Mouse (Mus musculus) adrenal gland, adult 18-20 months (tissue): ENCODE results near the gene Cryge. TPM values are rescaled to one million over a fixed set of nuclear protein-coding genes. Genes with fewer than 3 reads are reported as not detected.

Experiments used
- DNase-seq, 2 experiments: peaks; one replicate each; pipeline ENCODE4 v3.0.0; 2021 to 2022; ENCODE audit warnings: low spot score in 2 of 2
- total RNA-seq, 2 experiments: library from RNA; stranded (reverse); gene quantifications; 1 replicate in 1 of 2; 2 replicates in 1 of 2; pipeline ENCODE4 v1.2.3; 2021

Cryge gene
- total RNA-seq, 2 experiments from 2014 or later = not detected

DNA sequence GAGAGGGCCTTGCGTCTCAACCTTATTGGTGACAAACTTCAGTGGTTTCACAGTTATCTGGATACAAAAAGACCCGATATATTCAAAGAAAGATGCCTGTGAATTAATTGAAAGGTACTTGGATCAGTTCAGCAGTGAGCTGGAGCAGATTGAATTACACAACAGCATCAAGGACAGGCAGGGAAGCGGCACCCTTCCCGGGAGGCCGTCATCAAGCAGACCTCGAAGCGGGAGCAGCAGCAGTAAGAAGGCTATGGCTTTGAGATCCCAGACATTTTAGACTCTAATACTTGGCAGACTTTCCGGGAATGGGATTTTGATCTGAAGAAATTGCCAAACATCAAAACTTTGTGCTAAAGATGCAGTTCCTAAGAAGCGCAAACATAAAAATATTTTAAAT, 22.7 kb downstream of the Cryge start:
- no peak for DNase-seq

DNA sequence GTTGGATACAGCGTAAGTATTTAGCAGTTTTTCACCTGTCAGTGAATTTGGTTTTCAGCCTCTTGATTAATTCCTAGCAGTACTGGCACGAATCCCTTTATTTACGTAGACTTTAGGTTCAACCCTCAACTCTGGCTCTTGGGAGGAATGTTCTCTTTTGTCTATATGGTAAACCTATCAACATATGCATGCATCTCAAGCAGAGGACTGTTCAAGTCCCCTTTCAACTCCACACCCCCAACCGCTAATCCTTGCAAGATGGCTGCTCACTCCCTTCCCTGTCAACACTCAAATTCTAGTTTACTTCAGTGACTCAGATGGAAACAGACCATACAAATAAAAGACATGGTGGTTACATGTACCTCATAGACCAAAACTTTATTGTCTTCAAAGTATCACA, 38.2 kb downstream of the Cryge start:
- no peak for DNase-seq

GRCm38 (mm10) chr1:65010153-65010552, 40.8 kb downstream of the Cryge start:
- DNase-seq = no peak

GRCm38 (mm10) chr1:65005575-65005974, 45.4 kb downstream of the Cryge start:
- no peak for DNase-seq

DNA sequence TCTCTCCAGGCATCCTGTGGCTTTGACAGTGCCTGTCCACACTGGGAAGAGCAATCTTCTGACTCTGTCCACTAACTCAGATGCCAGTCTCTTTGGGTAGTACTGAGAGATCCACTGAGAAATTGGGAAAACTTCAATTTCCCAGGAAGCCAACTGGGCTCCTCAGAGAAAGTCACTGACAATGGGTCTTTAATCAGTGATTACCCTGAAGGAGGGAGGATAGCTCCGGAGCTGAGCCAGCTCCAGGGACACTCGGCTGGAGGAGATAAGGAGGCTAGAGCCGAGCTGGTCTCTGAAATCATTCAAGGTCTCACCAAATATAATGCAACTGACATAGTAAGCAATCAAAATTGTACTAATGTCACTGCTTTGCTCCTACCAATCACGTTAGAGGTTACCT, 46.4 kb downstream of the Cryge start:
- no peak for DNase-seq

Other genes with a start within 250 kb of the Cryge start
- 10 to 100 TPM; 14.9 to 16.6 TPM for gene Plekhm3, start 94.3 kb downstream of the Cryge start, total RNA-seq
- gene Akr1cl, start 18.4 kb downstream of the Cryge start, total RNA-seq = 100 to 1,000 TPM; 295 to 994 TPM
- gene Crygd, start 12.3 kb upstream of the Cryge start, total RNA-seq = not detected
- gene Crygc, start 22.5 kb upstream of the Cryge start, total RNA-seq = not detected
- gene Crygb, start 31.1 kb upstream of the Cryge start, total RNA-seq = not detected
- not detected for gene Cryga, start 52.2 kb upstream of the Cryge start, total RNA-seq
- not detected for gene Gm28845, start 68.4 kb upstream of the Cryge start, total RNA-seq
- gene D630023F18Rik, start 72.1 kb upstream of the Cryge start, total RNA-seq = under 1 TPM; 0.33 to 0.86 TPM
- 100 to 1,000 TPM; 278 to 555 TPM for gene Idh1, start 135.4 kb upstream of the Cryge start, total RNA-seq
- gene Pikfyve, start 135.5 kb upstream of the Cryge start, total RNA-seq = 10 to 100 TPM; 29.2 to 35.4 TPM
- gene Pth2r, start 230.9 kb upstream of the Cryge start, total RNA-seq = not detected